Mouse (Mus musculus) adrenal gland, postnatal 25 days (tissue): ENCODE data around the gene Egln3. TPM values are rescaled to one million over a fixed set of nuclear protein-coding genes. Genes with fewer than 3 reads are reported as not detected.

Experiments
- DNase-seq: peaks from one replicate; pipeline ENCODE4 v3.0.0; 2021; ENCODE audit warnings: mixed read lengths
- total RNA-seq: library from RNA; stranded (reverse); gene quantifications from 2 replicates; pipeline ENCODE4 v1.2.3, GENCODE M21; 2021

Egln3 gene
- total RNA-seq, 1 experiment from 2014 or later: 4.0 TPM

DNA sequence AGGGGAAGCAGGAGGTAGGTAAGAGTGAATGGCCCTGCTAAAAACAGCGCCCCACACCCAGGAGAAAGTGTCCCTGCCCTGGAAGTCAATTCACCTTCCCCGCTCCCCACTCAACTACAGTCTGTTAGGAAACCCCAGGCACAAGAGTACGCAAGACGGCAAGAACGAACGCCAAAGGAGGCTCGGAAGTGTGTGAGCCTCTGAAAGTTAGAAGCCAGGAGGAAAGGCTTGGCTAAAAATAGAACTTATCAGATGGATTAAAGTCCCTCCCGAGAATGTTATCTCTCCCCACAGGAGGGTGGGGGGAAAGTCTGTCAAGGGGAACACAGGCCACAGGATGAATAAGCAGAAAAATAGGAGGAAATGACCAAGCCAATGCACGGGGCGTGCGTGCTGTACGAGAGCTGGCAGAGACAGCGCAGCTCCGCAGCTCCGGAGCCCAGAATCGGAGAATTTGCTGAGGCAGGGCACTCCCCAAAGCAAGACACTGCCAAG lies 41.0 kb downstream of the Egln3 start:
- peak; percentile 42 for DNase-seq

GRCm38 (mm10) chr12:54161468-54162202 lies 42.0 kb downstream of the Egln3 start:
- no peak for DNase-seq

DNA sequence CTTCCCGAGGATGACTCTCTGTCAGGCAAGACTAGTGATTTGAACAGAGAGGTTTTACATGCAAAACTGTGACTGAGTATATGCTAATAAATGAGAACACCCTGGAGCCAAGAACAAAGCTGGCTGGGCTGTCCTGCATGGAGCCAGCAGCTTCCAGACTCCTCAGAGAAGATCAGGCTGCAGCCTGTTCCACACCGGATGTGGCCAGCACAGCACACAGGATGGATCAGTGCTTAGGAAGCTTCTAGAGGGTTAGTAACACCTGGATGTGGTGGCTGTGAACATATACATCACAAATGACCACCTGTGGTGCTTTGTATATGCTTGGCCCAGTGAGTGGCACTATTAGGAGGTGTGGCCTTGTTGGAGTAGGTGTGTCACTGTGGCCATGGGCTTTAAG lies 43.4 kb downstream of the Egln3 start:
- DNase-seq: no peak

DNA sequence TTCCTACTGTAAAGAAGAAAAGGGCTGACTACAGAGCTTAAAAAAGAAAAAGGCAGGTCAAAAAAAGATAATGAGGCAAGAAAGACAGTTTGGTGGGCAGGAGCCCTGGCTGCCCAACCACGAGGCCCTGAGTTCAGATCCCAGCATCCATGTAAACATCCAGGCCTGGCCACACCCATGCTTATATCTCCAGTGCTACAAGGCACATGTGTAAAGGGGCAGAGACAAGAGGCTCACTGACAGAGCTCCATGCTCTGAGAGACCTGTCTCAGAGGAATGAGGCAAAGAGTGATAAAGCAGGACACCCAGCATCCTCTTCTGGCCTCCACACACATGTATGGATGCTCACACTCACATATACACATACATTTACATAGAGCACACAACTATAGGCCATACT lies 48.9 kb downstream of the Egln3 start:
- DNase-seq: no peak

DNA sequence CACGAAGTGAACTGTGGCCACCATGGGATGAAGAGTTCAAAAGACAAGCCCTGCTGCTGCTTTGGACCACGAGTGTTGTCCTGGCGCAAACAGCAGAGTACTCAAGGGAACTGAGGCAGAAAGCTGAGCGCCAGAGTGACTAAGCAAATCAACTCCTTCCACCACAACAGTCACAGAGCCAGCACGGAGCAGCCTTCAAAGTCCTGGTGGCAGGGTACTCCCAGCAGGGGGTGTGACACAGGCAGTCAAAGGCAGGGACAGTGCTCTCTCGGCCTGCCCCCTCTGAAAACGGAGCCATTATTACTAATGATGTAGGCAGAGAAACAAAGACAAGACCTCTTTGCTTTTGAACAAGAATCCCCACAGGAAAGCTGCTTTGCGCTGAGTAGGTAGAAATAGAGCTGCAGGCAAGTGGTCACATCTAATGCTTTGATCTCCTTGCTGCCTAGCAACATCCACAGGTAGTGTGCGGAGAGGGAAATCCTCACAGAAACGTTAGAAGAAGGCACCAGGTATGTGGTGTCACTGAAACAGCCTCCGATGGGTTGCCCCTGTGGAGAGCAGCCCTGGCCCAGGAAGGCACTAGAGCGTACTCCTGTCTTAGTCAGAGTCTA lies 56.6 kb downstream of the Egln3 start:
- no peak for DNase-seq
